Mouse (Mus musculus) spleen, postnatal 4 days (tissue): ENCODE data around the gene Dph7.

ENCODE experiments used
- DNase-seq, 2 experiments: peaks; one replicate each; pipeline ENCODE4 v3.0.0; 2022; ENCODE audit warnings: low spot score in 2 of 2

Gene Dph7

GRCm38 (mm10) chr2:24962304-24963000 is at the start of gene Dph7:
Dph7 (plus strand) TSS chr2:24962400.
- DNase-seq: peak; percentile 87 to 93

- DNase-seq: no peak
These were observed 49.6 kb upstream of the Dph7 start for GRCm38 (mm10) chr2:24912589-24912988.

- no peak for DNase-seq
These were observed 47.4 kb upstream of the Dph7 start for GRCm38 (mm10) chr2:24914762-24915161.

GRCm38 (mm10) chr2:24918930-24919838 is 43.0 kb upstream of the Dph7 start, which contains the start of gene Ehmt1:
Ehmt1 (minus strand) TSS chr2:24919614.
- peak; percentile 96 to 98 for DNase-seq

- no peak for DNase-seq
These were observed 42.4 kb upstream of the Dph7 start for GRCm38 (mm10) chr2:24919839-24920175.

- DNase-seq: no peak
These were observed 38.6 kb upstream of the Dph7 start for GRCm38 (mm10) chr2:24923561-24923960.

- DNase-seq: peak in 1 of 2 experiments; percentile 57
These were observed 36.9 kb upstream of the Dph7 start for GRCm38 (mm10) chr2:24925284-24925683.

GRCm38 (mm10) chr2:24926345-24926964 is 35.7 kb upstream of the Dph7 start:
- peak in 1 of 2 experiments; percentile 56 for DNase-seq

GRCm38 (mm10) chr2:24926965-24927358 is 35.2 kb upstream of the Dph7 start:
- DNase-seq: peak in 1 of 2 experiments; percentile 54

- DNase-seq: peak in 1 of 2 experiments; percentile 58
These were observed 34.3 kb upstream of the Dph7 start for GRCm38 (mm10) chr2:24927810-24928479.

- no peak for DNase-seq
These were observed 33.1 kb upstream of the Dph7 start for GRCm38 (mm10) chr2:24929119-24929518.

- no peak for DNase-seq
These were observed 32.6 kb upstream of the Dph7 start for GRCm38 (mm10) chr2:24929593-24929992.

- DNase-seq: no peak
These were observed 27.7 kb upstream of the Dph7 start for GRCm38 (mm10) chr2:24934441-24934963.

- peak; percentile 95 for DNase-seq
These were observed 27.0 kb upstream of the Dph7 start, which contains the start of gene Arrdc1 for GRCm38 (mm10) chr2:24935057-24935796. Arrdc1 (minus strand) TSS chr2:24935252.

- DNase-seq: no peak
These were observed 20.1 kb upstream of the Dph7 start for GRCm38 (mm10) chr2:24942092-24942491.

GRCm38 (mm10) chr2:24944304-24944703 is 17.9 kb upstream of the Dph7 start:
- DNase-seq: peak in 1 of 2 experiments; percentile 17

GRCm38 (mm10) chr2:24949421-24950188 is 12.6 kb upstream of the Dph7 start, which contains the start of gene Zmynd19:
Zmynd19 (plus strand) TSS chr2:24949792.
- peak; percentile 99 for DNase-seq

GRCm38 (mm10) chr2:24950189-24950535 is 12.0 kb upstream of the Dph7 start:
- DNase-seq: peak in 1 of 2 experiments; percentile 24

- DNase-seq: no peak
These were observed 9.6 kb upstream of the Dph7 start for GRCm38 (mm10) chr2:24952537-24953055.

- no peak for DNase-seq
These were observed 1.3 kb upstream of the Dph7 start for GRCm38 (mm10) chr2:24960910-24961309.
